Mouse (Mus musculus): Measurements from ENCODE around the gene Col4a6. TPM values are rescaled to one million over a fixed set of nuclear protein-coding genes. Genes with fewer than 3 reads are reported as not detected.

Gene Col4a6
- polyA plus RNA-seq, 1 experiment, result 2.2 TPM

- no peak for TF ChIP-seq CTCF (IDR thresholded peaks at IDR 0.05; ENCODE audit: borderline replicate concordance, insufficient read depth, low read length)
- no peak for TF ChIP-seq POLR2A (IDR thresholded peaks at IDR 0.05; ENCODE audit: low read depth, low read length)
- H3K4me1 ChIP-seq (ENCODE audit: control insufficient read depth, insufficient read depth, low read length), result no peaks in the 10 kb centered on the region
- no peak overlapping the region for H3K27ac ChIP-seq (ENCODE audit: insufficient read depth, low read length)
- no peak overlapping the region for H3K4me3 ChIP-seq (ENCODE audit: insufficient read depth, low read length)
These were observed 308.8 kb downstream of the Col4a6 start for GRCm38 (mm10) chrX:141165067-141165466.

GRCm38 (mm10) chrX:141160371-141160770 is 313.5 kb downstream of the Col4a6 start:
- Histone ChIP-seq H3K4me1 (ENCODE audit: control insufficient read depth, insufficient read depth, low read length) (no peaks in the 10 kb centered on the region), H3K4me3 (ENCODE audit: insufficient read depth, low read length) (no peak overlapping the region), H3K27ac (ENCODE audit: insufficient read depth, low read length) (no peak overlapping the region)
- TF ChIP-seq CTCF (IDR thresholded peaks at IDR 0.05; ENCODE audit: borderline replicate concordance, insufficient read depth, low read length) (no peak), POLR2A (IDR thresholded peaks at IDR 0.05; ENCODE audit: low read depth, low read length) (no peak)

DNA sequence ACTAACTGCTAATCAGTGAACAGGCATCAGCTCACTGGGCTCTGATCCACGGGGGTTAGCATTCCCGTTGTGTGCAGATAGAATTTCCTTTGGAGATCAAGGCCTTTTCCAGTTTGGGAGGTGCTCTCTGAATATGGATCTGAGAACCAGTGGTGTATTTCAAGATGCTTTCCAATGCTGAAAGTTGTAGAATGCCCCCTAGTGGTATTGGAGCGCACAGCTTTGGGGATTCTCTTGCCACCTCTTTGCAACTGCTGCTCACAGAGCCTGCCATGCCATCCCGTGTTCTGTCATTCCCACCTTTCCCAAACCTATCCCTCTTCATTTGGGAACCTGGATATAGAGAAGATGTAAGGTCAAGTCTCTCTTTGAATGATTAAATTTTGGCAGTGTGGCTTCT is 315.7 kb downstream of the Col4a6 start:
- Histone ChIP-seq H3K4me3 (ENCODE audit: insufficient read depth, low read length) (no peak overlapping the region), H3K4me1 (ENCODE audit: control insufficient read depth, insufficient read depth, low read length) (no peaks in the 10 kb centered on the region), H3K27ac (ENCODE audit: insufficient read depth, low read length) (no peak overlapping the region)
- TF ChIP-seq POLR2A (IDR thresholded peaks at IDR 0.05; ENCODE audit: low read depth, low read length) (no peak), CTCF (IDR thresholded peaks at IDR 0.05; ENCODE audit: borderline replicate concordance, insufficient read depth, low read length) (no peak)

GRCm38 (mm10) chrX:141157626-141158025 is 316.2 kb downstream of the Col4a6 start:
- TF ChIP-seq POLR2A (IDR thresholded peaks at IDR 0.05; ENCODE audit: low read depth, low read length), result no peak
- TF ChIP-seq CTCF (IDR thresholded peaks at IDR 0.05; ENCODE audit: borderline replicate concordance, insufficient read depth, low read length), result no peak
- Histone ChIP-seq H3K27ac (ENCODE audit: insufficient read depth, low read length) (no peak overlapping the region), H3K4me3 (ENCODE audit: insufficient read depth, low read length) (no peak overlapping the region), H3K4me1 (ENCODE audit: control insufficient read depth, insufficient read depth, low read length) (no peaks in the 10 kb centered on the region)

DNA sequence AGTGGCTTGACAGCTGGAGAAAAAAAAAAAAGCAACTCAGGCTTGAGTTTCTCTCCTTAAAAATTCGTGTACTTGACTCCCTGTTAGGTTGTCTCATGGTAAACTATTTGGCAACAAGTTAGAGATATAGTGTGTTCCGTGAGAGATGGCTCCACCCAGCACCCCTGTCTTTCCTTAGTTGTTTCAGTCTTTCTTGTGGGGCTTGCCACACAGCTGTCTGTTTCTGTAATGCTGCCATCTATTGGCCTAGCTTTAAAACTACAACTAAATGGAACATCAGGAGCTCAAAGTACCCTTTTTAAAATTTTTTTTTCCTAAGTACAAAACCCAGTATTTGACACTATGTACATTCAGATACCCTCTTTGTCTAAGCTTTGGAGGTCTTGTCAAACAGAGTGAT is 317.2 kb downstream of the Col4a6 start:
- no peak overlapping the region for H3K4me3 ChIP-seq (ENCODE audit: insufficient read depth, low read length)
- no peak for TF ChIP-seq CTCF (IDR thresholded peaks at IDR 0.05; ENCODE audit: borderline replicate concordance, insufficient read depth, low read length)
- TF ChIP-seq POLR2A (IDR thresholded peaks at IDR 0.05; ENCODE audit: low read depth, low read length), result no peak

GRCm38 (mm10) chrX:141151182-141151581 is 322.7 kb downstream of the Col4a6 start:
- Histone ChIP-seq H3K4me1 (ENCODE audit: control insufficient read depth, insufficient read depth, low read length) (no peaks in the 10 kb centered on the region), H3K27ac (ENCODE audit: insufficient read depth, low read length) (no peak overlapping the region), H3K4me3 (ENCODE audit: insufficient read depth, low read length) (no peak overlapping the region)
- TF ChIP-seq CTCF (IDR thresholded peaks at IDR 0.05; ENCODE audit: borderline replicate concordance, insufficient read depth, low read length) (no peak), POLR2A (IDR thresholded peaks at IDR 0.05; ENCODE audit: low read depth, low read length) (no peak)

More for the DNA sequence above, 317.2 kb downstream of the Col4a6 start:
- no peaks in the 10 kb centered on the region for H3K4me1 ChIP-seq (ENCODE audit: control insufficient read depth, insufficient read depth, low read length)
- H3K27ac ChIP-seq (ENCODE audit: insufficient read depth, low read length), result no peak overlapping the region

DNA sequence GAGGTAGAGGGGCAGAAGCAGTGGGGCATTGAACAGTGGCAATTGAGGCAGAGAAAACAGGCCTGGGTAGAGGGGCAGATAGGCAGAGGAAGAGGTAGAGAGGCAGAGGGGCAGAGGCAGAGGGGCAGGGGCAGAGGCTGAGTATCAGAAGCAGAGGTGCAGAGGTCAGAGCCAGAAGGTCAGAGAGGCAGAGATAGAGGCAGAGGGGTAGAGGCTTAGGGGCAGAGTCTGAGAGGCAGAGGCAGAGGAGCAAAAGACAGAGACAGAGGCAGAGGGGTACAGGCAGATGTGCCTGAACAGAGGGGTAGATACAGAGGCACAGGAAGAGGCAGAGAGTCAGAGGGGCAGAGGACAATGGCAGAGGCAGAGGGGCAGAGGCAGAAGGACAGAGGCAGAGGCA is 323.6 kb downstream of the Col4a6 start:
- H3K27ac ChIP-seq (ENCODE audit: insufficient read depth, low read length), result no peak overlapping the region
- H3K4me1 ChIP-seq (ENCODE audit: control insufficient read depth, insufficient read depth, low read length), result no peaks in the 10 kb centered on the region
- no peak overlapping the region for H3K4me3 ChIP-seq (ENCODE audit: insufficient read depth, low read length)
- TF ChIP-seq CTCF (IDR thresholded peaks at IDR 0.05; ENCODE audit: borderline replicate concordance, insufficient read depth, low read length) (no peak), POLR2A (IDR thresholded peaks at IDR 0.05; ENCODE audit: low read depth, low read length) (no peak)

GRCm38 (mm10) chrX:141149705-141150104 is 324.2 kb downstream of the Col4a6 start:
- Histone ChIP-seq H3K4me1 (ENCODE audit: control insufficient read depth, insufficient read depth, low read length) (no peaks in the 10 kb centered on the region), H3K27ac (ENCODE audit: insufficient read depth, low read length) (no peak overlapping the region), H3K4me3 (ENCODE audit: insufficient read depth, low read length) (no peak overlapping the region)
- TF ChIP-seq CTCF (IDR thresholded peaks at IDR 0.05; ENCODE audit: borderline replicate concordance, insufficient read depth, low read length) (no peak), POLR2A (IDR thresholded peaks at IDR 0.05; ENCODE audit: low read depth, low read length) (no peak)

Other genes with a start within 250 kb of the Col4a6 start
- 51.6 and 58.2 TPM in 2 replicates for gene Col4a5, start 1.3 kb upstream of the Col4a6 start, polyA plus RNA-seq (2011; ENCODE audit: insufficient read length, low read depth, missing spikeins)

Data from embryonic fibroblast, embryonic 13.5 days (primary cell).